Mouse (Mus musculus) spleen, adult 12 weeks (tissue): ENCODE measurements at regions not wholly inside any gene's neighbourhood (a gene's known extent, or its start where the extent isn't known, plus 50 kb on each side); places are given as distances from the start of the nearest gene placed in this dataset.

Source experiments
- DNase-seq: peaks from one replicate; pipeline ENCODE4 v3.0.0; 2022; ENCODE audit warnings: low spot score

GRCm38 (mm10) chr7:36945024-36945815, 247.3 kb downstream of the Tshz3 start:
- no peak for DNase-seq

GRCm38 (mm10) chr7:36949511-36949910, 251.6 kb downstream of the Tshz3 start:
- DNase-seq, result no peak

GRCm38 (mm10) chr7:36955376-36955775, 257.5 kb downstream of the Tshz3 start:
- DNase-seq, result no peak

GRCm38 (mm10) chr7:36958255-36958654, 260.3 kb downstream of the Tshz3 start:
- no peak for DNase-seq

- DNase-seq, result no peak
Observed at GRCm38 (mm10) chr7:36971772-36972171, 273.9 kb downstream of the Tshz3 start.

GRCm38 (mm10) chr7:36973654-36974320, 275.9 kb downstream of the Tshz3 start:
- no peak for DNase-seq

- DNase-seq, result no peak
Observed at GRCm38 (mm10) chr7:36974573-36974972, 276.7 kb downstream of the Tshz3 start.

GRCm38 (mm10) chr7:36975475-36975874, 277.6 kb downstream of the Tshz3 start:
- DNase-seq, result no peak

- no peak for DNase-seq
Observed at GRCm38 (mm10) chr7:36977819-36978218, 279.9 kb downstream of the Tshz3 start.

GRCm38 (mm10) chr7:36989380-36989779, 291.5 kb downstream of the Tshz3 start:
- DNase-seq, result no peak

GRCm38 (mm10) chr7:37004601-37005000, 306.7 kb downstream of the Tshz3 start:
- no peak for DNase-seq

- DNase-seq, result no peak
Observed at GRCm38 (mm10) chr7:37005701-37006100, 307.8 kb downstream of the Tshz3 start.

GRCm38 (mm10) chr7:37006921-37007320, 309.0 kb downstream of the Tshz3 start:
- no peak for DNase-seq

GRCm38 (mm10) chr7:37011180-37011754, 313.3 kb downstream of the Tshz3 start:
- no peak for DNase-seq

GRCm38 (mm10) chr7:37020078-37020477, 322.2 kb downstream of the Tshz3 start:
- DNase-seq, result no peak

- no peak for DNase-seq
Observed at GRCm38 (mm10) chr7:37024501-37025025, 326.6 kb downstream of the Tshz3 start.

GRCm38 (mm10) chr7:37064582-37065458, 366.9 kb downstream of the Tshz3 start:
- DNase-seq, result no peak

- DNase-seq, result no peak
Observed at GRCm38 (mm10) chr7:37077698-37078097, 379.8 kb downstream of the Tshz3 start.

GRCm38 (mm10) chr7:37078140-37078539, 380.2 kb downstream of the Tshz3 start:
- no peak for DNase-seq

- no peak for DNase-seq
Observed at GRCm38 (mm10) chr7:37089726-37090125, 391.8 kb downstream of the Tshz3 start.

- DNase-seq, result no peak
Observed at GRCm38 (mm10) chr7:37092572-37092971, 394.7 kb downstream of the Tshz3 start.

GRCm38 (mm10) chr7:37093721-37094120, 395.8 kb downstream of the Tshz3 start:
- DNase-seq, result no peak
